Mouse (Mus musculus) limb, embryonic 11.5 days (tissue): Measurements from ENCODE around the gene Memo1. TPM values are rescaled to one million over a fixed set of nuclear protein-coding genes. Genes with fewer than 3 reads are reported as not detected.
"Not testable (repeated sequence)": the region's sequence is repeated elsewhere in the genome, so short reads cannot be mapped to it uniquely, and the experiment has no call there.

ENCODE experiments used
- ATAC-seq: fragments of 200-750 bp; cut with Nextera tagmentation; 2 replicates; pipeline ENCODE4 v1.8.0; 2017; ENCODE audit warnings: low read depth; ENCODE audit not compliant: insufficient number of reproducible peaks, low FRiP score, low TSS enrichment
- DNase-seq: peaks from one replicate; pipeline ENCODE4 v3.0.0-alpha.2; 2015; ENCODE audit warnings: low spot score
- H3K27ac ChIP-seq: fragments of 300-500 bp; sonication (generic); replicated peaks from 2 replicates; pipeline ENCODE4 v1.5.1; 2014; ENCODE audit warnings: low read depth, mild to moderate bottlenecking, low read length
- H3K27me3 ChIP-seq: fragments of 300-500 bp; sonication (generic); 2 replicates; pipeline ENCODE4 v1.6.1; 2014; ENCODE audit warnings: mild to moderate bottlenecking, low read length, mixed read lengths; ENCODE audit not compliant: control insufficient read depth, insufficient read depth
- H3K36me3 ChIP-seq: fragments of 300-500 bp; sonication (generic); 2 replicates; pipeline ENCODE4 v1.6.1; 2014; ENCODE audit warnings: mild to moderate bottlenecking, low read length, moderate library complexity, mixed read lengths; ENCODE audit not compliant: control insufficient read depth, insufficient read depth
- H3K4me1 ChIP-seq: fragments of 300-500 bp; sonication (generic); 2 replicates; pipeline ENCODE4 v1.6.1; 2014; ENCODE audit warnings: low read length, mixed read lengths; ENCODE audit not compliant: control insufficient read depth, insufficient read depth
- H3K4me2 ChIP-seq: fragments of 300-500 bp; sonication (generic); 2 replicates; pipeline ENCODE4 v1.6.1; 2014; ENCODE audit warnings: low read depth, mild to moderate bottlenecking, moderate library complexity; ENCODE audit not compliant: severe bottlenecking
- H3K4me3 ChIP-seq: fragments of 300-500 bp; sonication (generic); 2 replicates; pipeline ENCODE4 v1.5.1; 2014; ENCODE audit warnings: low read depth, low read length
- H3K9ac ChIP-seq: fragments of 300-500 bp; sonication (generic); 2 replicates; pipeline ENCODE4 v1.6.1; 2014; ENCODE audit warnings: mild to moderate bottlenecking, low read length
- H3K9me3 ChIP-seq: fragments of 300-500 bp; sonication (generic); 2 replicates; pipeline ENCODE4 v1.6.1; 2016; ENCODE audit warnings: low read length; ENCODE audit not compliant: control insufficient read depth
- WGBS: fragments of 180-500 bp; shearing (Covaris S2); extraction: QIAGEN DNeasy Blood & Tissue Kit; methylation state at CpG from one replicate; pipeline ENCODE4 v1.1.7; 2014; 5-methylcytosine and 5-hydroxymethylcytosine counted together
- polyA plus RNA-seq: library from polyadenylated mRNA; unstranded; fragments of >200 nt; fragmentation: Nextera tagmentation; extraction: Ambion mirVana; gene quantifications from 2 replicates; pipeline ENCODE4 v1.2.1, GENCODE M21; 2014

Gene Memo1
- polyA plus RNA-seq, 1 experiment from 2014 or later, result 94.3 TPM

- DNase-seq (no peak), ATAC-seq (no peak)
- WGBS, result 82% methylated on average over 1 of the region's 1 CpGs
- Histone ChIP-seq H3K9me3 (no peaks in the 10 kb centered on the region), H3K9ac (no peak overlapping the region), H3K4me2 (no peak overlapping the region), H3K4me3 (no peak overlapping the region), H3K27me3 (no peaks in the 10 kb centered on the region), H3K4me1 (no peaks in the 10 kb centered on the region), H3K27ac (no peak overlapping the region), H3K36me3 (no peaks in the 10 kb centered on the region)
Observed at GRCm38 (mm10) chr17:74193463-74193862, 101.9 kb downstream of the Memo1 start.

- Histone ChIP-seq H3K4me2 (no peak overlapping the region), H3K27me3 (no peaks in the 10 kb centered on the region), H3K4me1 (no peaks in the 10 kb centered on the region), H3K9ac (no peak overlapping the region), H3K27ac (no peak overlapping the region), H3K36me3 (no peaks in the 10 kb centered on the region), H3K4me3 (no peak overlapping the region), H3K9me3 (no peaks in the 10 kb centered on the region)
- WGBS, result 83% methylated on average over 5 of the region's 5 CpGs
- no peak for ATAC-seq
- no peak for DNase-seq
Observed at GRCm38 (mm10) chr17:74191446-74191845, 103.9 kb downstream of the Memo1 start.

GRCm38 (mm10) chr17:74186197-74186596 lies 109.1 kb downstream of the Memo1 start:
- Histone ChIP-seq H3K4me1 (no peaks in the 10 kb centered on the region), H3K9me3 (no peaks in the 10 kb centered on the region), H3K4me3 (no peak overlapping the region), H3K9ac (no peak overlapping the region), H3K27ac (no peak overlapping the region), H3K36me3 (no peaks in the 10 kb centered on the region), H3K4me2 (no peak overlapping the region), H3K27me3 (no peaks in the 10 kb centered on the region)
- no peak for ATAC-seq
- WGBS, result 86% methylated on average over 5 of the region's 5 CpGs
- no peak for DNase-seq

GRCm38 (mm10) chr17:74184739-74185138 lies 110.6 kb downstream of the Memo1 start:
- Histone ChIP-seq H3K36me3 (no peaks in the 10 kb centered on the region), H3K27me3 (no peaks in the 10 kb centered on the region), H3K4me2 (no peak overlapping the region), H3K27ac (no peak overlapping the region), H3K9ac (no peak overlapping the region), H3K9me3 (no peaks in the 10 kb centered on the region), H3K4me1 (no peaks in the 10 kb centered on the region), H3K4me3 (no peak overlapping the region)
- DNase-seq, result no peak
- WGBS, result 97% methylated on average over 1 of the region's 1 CpGs
- no peak for ATAC-seq

GRCm38 (mm10) chr17:74180889-74181288 lies 114.4 kb downstream of the Memo1 start:
- Histone ChIP-seq H3K4me1 (no peaks in the 10 kb centered on the region), H3K4me2 (no peak overlapping the region), H3K4me3 (no peak overlapping the region), H3K27ac (no peak overlapping the region), H3K9me3 (no peaks in the 10 kb centered on the region), H3K36me3 (no peaks in the 10 kb centered on the region), H3K9ac (no peak overlapping the region), H3K27me3 (no peaks in the 10 kb centered on the region)
- no peak for DNase-seq
- no peak for ATAC-seq

- ATAC-seq, H3K9me3 ChIP-seq, H3K36me3 ChIP-seq, H3K27ac ChIP-seq, H3K4me2 ChIP-seq, H3K9ac ChIP-seq, H3K27me3 ChIP-seq, H3K4me3 ChIP-seq, DNase-seq, H3K4me1 ChIP-seq: not testable (repeated sequence)
- WGBS, result 94% methylated on average over 2 of the region's 2 CpGs
Observed at GRCm38 (mm10) chr17:74179640-74180039, 115.7 kb downstream of the Memo1 start.

GRCm38 (mm10) chr17:74173726-74174125 lies 121.6 kb downstream of the Memo1 start:
- Histone ChIP-seq H3K4me3 (no peak overlapping the region), H3K36me3 (no peaks in the 10 kb centered on the region), H3K27ac (no peak overlapping the region), H3K4me1 (no peaks in the 10 kb centered on the region), H3K27me3 (no peaks in the 10 kb centered on the region), H3K4me2 (no peak overlapping the region), H3K9me3 (no peaks in the 10 kb centered on the region), H3K9ac (no peak overlapping the region)
- DNase-seq (no peak), ATAC-seq (no peak)

- no peaks in the 10 kb centered on the region for H3K36me3 ChIP-seq
- DNase-seq (no peak), ATAC-seq (no peak)
- WGBS, result 72% methylated on average over 1 of the region's 1 CpGs
- no peak overlapping the region for H3K9ac ChIP-seq
- H3K4me2 ChIP-seq, result no peak overlapping the region
- H3K4me1 ChIP-seq, result no peaks in the 10 kb centered on the region
- H3K9me3 ChIP-seq, result no peaks in the 10 kb centered on the region
- H3K4me3 ChIP-seq, result no peak overlapping the region
- H3K27ac ChIP-seq, result no peak overlapping the region
- H3K27me3 ChIP-seq, result no peaks in the 10 kb centered on the region
Observed at GRCm38 (mm10) chr17:74172834-74173233, 122.5 kb downstream of the Memo1 start.

- no peaks in the 10 kb centered on the region for H3K9me3 ChIP-seq
- DNase-seq, result peak; percentile 85
- H3K27ac ChIP-seq, result no peak overlapping the region
- H3K4me2 ChIP-seq, result peak overlapping the region; percentile 56
- WGBS, result under 1% methylated on average over 9 of the region's 9 CpGs
- peak overlapping the region; percentile 29 for H3K4me3 ChIP-seq
- H3K36me3 ChIP-seq, result no peaks in the 10 kb centered on the region
- H3K4me1 ChIP-seq, result no peaks in the 10 kb centered on the region
- H3K27me3 ChIP-seq, result no peaks in the 10 kb centered on the region
- H3K9ac ChIP-seq, result peak overlapping the region; percentile 50; the same call in 1 of the 2 replicates
- ATAC-seq, result peak; percentile 89
Observed at GRCm38 (mm10) chr17:74159443-74159894, 135.9 kb downstream of the Memo1 start.
